Comparison of ENCODE assay signal across 20 mouse cellular contexts in the genomic region with DNA sequence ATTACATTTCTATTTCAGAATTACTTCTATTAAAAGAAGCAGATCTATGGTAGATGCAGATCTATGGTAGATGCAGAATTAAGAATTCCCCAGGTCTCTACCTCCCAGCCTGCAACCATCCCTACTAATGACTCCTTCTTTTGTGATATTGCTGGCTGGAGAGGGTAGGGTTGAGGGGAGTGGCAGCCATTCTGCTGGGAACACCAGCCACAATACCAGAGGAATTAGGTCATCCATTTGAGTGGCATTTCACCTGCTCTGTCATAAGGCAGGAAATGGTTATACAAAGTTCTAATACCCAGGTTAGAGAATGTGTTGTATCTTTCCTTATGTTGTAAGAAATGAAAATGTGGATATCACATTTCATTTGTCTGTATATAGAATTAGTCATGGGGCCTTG. TPM values are rescaled to one million over a fixed set of nuclear protein-coding genes. Genes with fewer than 3 reads are reported as not detected.
"Had no signal": no experiment of that assay in that cellular context is flagged by ENCODE, and none has a peak within 500 bp of the region (broad histone marks: within the 10 kb centered on the region; RNA-seq: fewer than 3 reads in every experiment).

No protein-coding gene starts in this region.

- H3K27me3 ChIP-seq: liver, embryonic 13.5 days; liver, embryonic 15.5 days; midbrain, embryonic 15.5 days; neural tube, embryonic 12.5 days had no signal

- H3K4me2 ChIP-seq: liver, embryonic 13.5 days; liver, embryonic 15.5 days; lung, embryonic 14.5 days; midbrain, embryonic 11.5 days; midbrain, embryonic 13.5 days; midbrain, embryonic 15.5 days; neural tube, embryonic 12.5 days had no signal

- H3K4me3 ChIP-seq: liver, embryonic 13.5 days; liver, embryonic 15.5 days; megakaryocyte, embryonic 14.5 days; midbrain, embryonic 13.5 days; midbrain, embryonic 15.5 days; neural tube, embryonic 12.5 days had no signal

- H3K4me1 ChIP-seq: midbrain, embryonic 13.5 days; midbrain, embryonic 15.5 days; neural tube, embryonic 12.5 days had no signal

- H3K36me3 ChIP-seq: liver, embryonic 13.5 days; liver, embryonic 15.5 days; midbrain, embryonic 13.5 days; midbrain, embryonic 15.5 days; neural tube, embryonic 12.5 days had no signal

- H3K27ac ChIP-seq: liver, embryonic 13.5 days; liver, embryonic 15.5 days; macrophage; midbrain, embryonic 13.5 days; midbrain, embryonic 15.5 days; neural tube, embryonic 12.5 days had no signal

- H3K9me3 ChIP-seq: liver, embryonic 13.5 days; liver, embryonic 15.5 days; megakaryocyte, embryonic 14.5 days; midbrain, embryonic 13.5 days; midbrain, embryonic 15.5 days; neural tube, embryonic 12.5 days had no signal

- H3K9ac ChIP-seq: liver, embryonic 13.5 days; liver, embryonic 15.5 days; liver, postnatal 0 days; lung, embryonic 14.5 days; midbrain, embryonic 13.5 days; midbrain, embryonic 15.5 days; neural tube, embryonic 12.5 days had no signal

- ATAC-seq: liver, postnatal 0 days; midbrain, embryonic 13.5 days; midbrain, embryonic 15.5 days had no signal

- DNase-seq: liver, embryonic 13.5 days; liver, postnatal 0 days; lung, embryonic 14.5 days; lung, postnatal 14 days; lung, postnatal 36 days; retina, postnatal 1 day; right cerebral cortex, adult 18-20 months; thymus, adult 18-20 months; thymus, postnatal 14 days; thymus, postnatal 36 days had no signal

RNA-seq across cellular contexts. Expression of a gene that starts 9.1 kb away (rescaled TPM):
- polyA plus RNA-seq: neural tube, embryonic 14.5 days; testis, adult 2 months had no signal

RNA-seq across cellular contexts. Expression of a gene that starts 48.4 kb away (rescaled TPM):
- polyA plus RNA-seq: macrophage; neural tube, embryonic 14.5 days had no signal

RNA-seq across cellular contexts. Expression of a gene that starts 50.2 kb away (rescaled TPM):
- polyA plus RNA-seq: lung, embryonic 14.5 days; macrophage; stomach, embryonic 14.5 days had no signal
